Mouse (Mus musculus) small intestine, adult 2 months (tissue): ENCODE measurements around the gene Kazn.

Experiments used
- CTCF ChIP-seq: fragments of 200-500 bp; IDR thresholded peaks from 2 replicates; pipeline ENCODE4 v1.5.1; 2012; ENCODE audit warnings: low read depth, mild to moderate bottlenecking, control low read depth, inconsistent platforms, low read length, moderate library complexity, mixed read lengths; ENCODE audit not compliant: insufficient replicate concordance, insufficient read length; ENCODE audit errors: extremely low read depth
- POLR2A ChIP-seq: fragments of 200-500 bp; IDR thresholded peaks from 2 replicates; pipeline ENCODE4 v1.6.1; 2012; ENCODE audit warnings: low read depth, mild to moderate bottlenecking, control low read depth, inconsistent platforms, low read length, moderate library complexity

DNA sequence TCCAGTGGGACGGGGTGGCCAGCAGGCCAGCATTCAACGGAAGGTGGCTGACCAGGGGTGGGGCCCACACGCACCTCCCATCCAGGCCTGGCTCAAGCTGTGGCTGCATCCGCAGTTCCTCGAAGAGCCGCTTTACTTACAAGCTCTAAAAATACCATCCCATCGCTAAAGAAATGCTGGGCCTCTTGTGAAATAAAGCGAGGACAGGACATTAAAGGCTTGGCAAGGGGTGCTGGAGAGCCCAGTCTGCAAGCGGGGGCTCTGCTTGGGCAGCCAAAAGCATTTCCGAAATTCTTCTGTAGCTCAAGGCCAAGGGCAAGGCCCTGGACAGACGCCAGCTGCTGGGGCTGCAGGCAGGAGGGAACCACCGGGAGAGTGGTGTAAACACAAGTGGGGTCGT lies 59.7 kb downstream of the Kazn start:
- TF ChIP-seq CTCF: no peak
- no peak for TF ChIP-seq POLR2A
